Mouse (Mus musculus) central nervous system, embryonic 18 days (tissue): Measurements from ENCODE around the gene Uba6. TPM values are rescaled to one million over a fixed set of nuclear protein-coding genes. Genes with fewer than 3 reads are reported as not detected.

Experiments used
- polyA plus RNA-seq: library from polyadenylated mRNA; depleted of rRNA; stranded (reverse); fragments of >200 nt; gene quantifications from 2 replicates; pipeline ENCODE4 v1.2.3, GENCODE M21; 2012; rRNA removed

The Uba6 gene
- 11.2 and 12.8 TPM in 2 replicates for polyA plus RNA-seq

GRCm38 (mm10) chr5:86172449-86173161, at the start of gene Uba6:
Gene Uba6, minus strand, starts transcription at chr5:86172803.

GRCm38 (mm10) chr5:86197801-86198200, 25.2 kb upstream of the Uba6 start, which contains the start of gene Gnrhr:
Gene Gnrhr, minus strand, starts transcription at chr5:86197901.

GRCm38 (mm10) chr5:86071538-86071937, 101.1 kb downstream of the Uba6 start, which contains the start of gene Stap1:
Gene Stap1, plus strand, starts transcription at chr5:86071746.

GRCm38 (mm10) chr5:86065101-86065875, 107.3 kb downstream of the Uba6 start, which contains the start of gene Cenpc1:
Gene Cenpc1, minus strand, starts transcription at chr5:86065583.

Other genes with a start within 250 kb of the Uba6 start
- 20.5 and 20.7 TPM in 2 replicates for gene Cenpc1, start 107.2 kb downstream of the Uba6 start, polyA plus RNA-seq
- gene Stap1, start 101.1 kb downstream of the Uba6 start, polyA plus RNA-seq = 0.11 TPM in 1 of 2 replicates, not detected in the other
- not detected in 2 replicates for gene Gnrhr, start 25.1 kb upstream of the Uba6 start, polyA plus RNA-seq
- not detected in 2 replicates for gene Tmprss11c, start 116.5 kb upstream of the Uba6 start, polyA plus RNA-seq
- gene Tmprss11d, start 200.6 kb upstream of the Uba6 start, polyA plus RNA-seq = 0.03 and 0.23 TPM in 2 replicates